Mouse (Mus musculus) lung, adult 2 months (tissue): ENCODE measurements around the gene Txk.

Experiments used
- CTCF ChIP-seq: fragments of 200-500 bp; IDR thresholded peaks from 2 replicates; pipeline ENCODE4 v1.5.1; 2011; ENCODE audit warnings: mild to moderate bottlenecking, low read length, control low read depth; ENCODE audit not compliant: insufficient read depth
- POLR2A ChIP-seq: fragments of 200-500 bp; IDR thresholded peaks from 2 replicates; pipeline ENCODE4 v1.6.1; 2011; ENCODE audit warnings: low read depth, mild to moderate bottlenecking, control low read depth, low read length, borderline replicate concordance; ENCODE audit errors: extremely low read depth

- TF ChIP-seq POLR2A (no peak), CTCF (no peak)
Observed at GRCm38 (mm10) chr5:72752585-72752984, at the start of gene Txk.
